Mouse (Mus musculus) kidney, adult 2 months (tissue): Measurements from ENCODE around the gene Ncmap.

ENCODE experiments used
- CTCF ChIP-seq: fragments of 200-500 bp; conservative IDR thresholded peaks from 2 replicates; pipeline ENCODE4 v1.5.1; 2011; ENCODE audit warnings: low read depth, mild to moderate bottlenecking, control low read depth, low read length, moderate library complexity, mixed read lengths; ENCODE audit not compliant: insufficient read depth, insufficient read length
- POLR2A ChIP-seq: fragments of 200-500 bp; IDR thresholded peaks from one replicate; pipeline ENCODE4 v1.6.1; 2011; ENCODE audit warnings: low read depth, low read length, control low read depth

DNA sequence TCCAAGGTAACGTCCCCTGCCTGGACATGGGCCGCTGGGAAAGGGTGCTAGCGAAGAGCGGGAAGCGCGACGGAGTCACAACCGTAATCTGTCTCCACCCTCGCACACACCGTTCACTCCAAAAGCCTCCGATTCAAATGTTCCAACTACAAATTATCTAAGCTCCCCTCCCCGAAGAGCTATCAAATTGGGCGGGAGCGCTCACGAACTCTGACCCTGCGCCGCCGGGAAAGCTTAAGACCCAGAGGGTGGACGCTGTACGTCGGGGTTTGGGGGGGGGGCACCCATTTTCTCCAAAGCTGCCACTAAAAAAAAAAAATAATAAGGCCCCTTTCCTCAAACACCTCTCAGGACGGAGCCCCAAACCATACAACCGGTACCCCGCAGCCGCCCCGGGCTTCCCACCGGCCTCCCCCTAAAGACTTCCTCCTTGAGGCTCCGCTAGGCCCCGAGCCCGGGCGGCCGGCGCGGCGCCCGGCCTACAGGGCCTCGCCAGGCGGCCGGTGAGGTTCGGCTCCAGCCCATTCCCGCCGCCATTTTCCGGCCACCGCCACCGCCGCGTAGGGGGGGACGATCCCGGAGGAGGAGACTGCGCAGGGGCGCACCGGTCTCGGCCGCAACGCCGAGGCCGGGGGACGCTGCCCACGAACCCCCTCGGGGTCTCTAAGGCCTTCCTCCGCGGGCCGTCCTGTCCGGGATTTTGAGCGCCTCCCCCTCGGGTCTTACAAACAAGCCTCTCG, 45.5 kb downstream of the Ncmap start:
- TF ChIP-seq CTCF (no peak), POLR2A (no peak)
